Mouse (Mus musculus): Measurements from ENCODE around the gene Psma1.

Gene Psma1

DNA sequence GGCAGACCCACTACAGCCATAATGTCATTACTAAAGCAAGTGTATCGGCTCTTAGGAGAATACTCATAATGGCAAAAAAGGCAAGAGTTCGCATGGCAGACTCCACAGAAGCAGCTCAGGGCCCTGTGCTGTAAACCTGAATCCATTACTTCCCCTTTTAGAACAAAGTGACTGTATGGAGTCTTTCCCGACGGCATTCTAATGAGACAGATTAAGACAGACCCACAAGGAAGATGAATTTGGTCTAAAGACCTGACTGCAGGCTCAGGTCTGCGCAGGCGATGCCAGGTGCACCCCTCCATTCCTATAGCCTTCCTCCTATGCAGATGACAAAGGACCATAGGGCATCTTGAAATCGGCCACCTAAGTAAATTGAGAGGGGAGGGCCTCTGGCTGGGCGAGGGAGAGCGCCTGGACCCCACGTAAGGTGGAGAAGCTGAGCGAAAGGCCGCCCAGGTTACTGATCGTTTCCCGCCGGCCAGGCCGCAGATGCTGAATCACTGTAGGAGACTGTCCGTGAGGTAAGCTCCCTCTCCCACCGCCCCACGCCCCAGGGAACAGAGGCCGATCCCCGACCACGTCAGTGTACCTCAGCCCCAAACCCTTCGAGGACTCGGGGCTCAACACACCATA is 430 bp downstream of the Psma1 start:
- no peak for DNase-seq (ENCODE audit: low spot score in 2 of 2)

GRCm38 (mm10) chr7:114268446-114268845 is 7.5 kb downstream of the Psma1 start:
- no peak for DNase-seq (ENCODE audit: low spot score in 2 of 2)

DNA sequence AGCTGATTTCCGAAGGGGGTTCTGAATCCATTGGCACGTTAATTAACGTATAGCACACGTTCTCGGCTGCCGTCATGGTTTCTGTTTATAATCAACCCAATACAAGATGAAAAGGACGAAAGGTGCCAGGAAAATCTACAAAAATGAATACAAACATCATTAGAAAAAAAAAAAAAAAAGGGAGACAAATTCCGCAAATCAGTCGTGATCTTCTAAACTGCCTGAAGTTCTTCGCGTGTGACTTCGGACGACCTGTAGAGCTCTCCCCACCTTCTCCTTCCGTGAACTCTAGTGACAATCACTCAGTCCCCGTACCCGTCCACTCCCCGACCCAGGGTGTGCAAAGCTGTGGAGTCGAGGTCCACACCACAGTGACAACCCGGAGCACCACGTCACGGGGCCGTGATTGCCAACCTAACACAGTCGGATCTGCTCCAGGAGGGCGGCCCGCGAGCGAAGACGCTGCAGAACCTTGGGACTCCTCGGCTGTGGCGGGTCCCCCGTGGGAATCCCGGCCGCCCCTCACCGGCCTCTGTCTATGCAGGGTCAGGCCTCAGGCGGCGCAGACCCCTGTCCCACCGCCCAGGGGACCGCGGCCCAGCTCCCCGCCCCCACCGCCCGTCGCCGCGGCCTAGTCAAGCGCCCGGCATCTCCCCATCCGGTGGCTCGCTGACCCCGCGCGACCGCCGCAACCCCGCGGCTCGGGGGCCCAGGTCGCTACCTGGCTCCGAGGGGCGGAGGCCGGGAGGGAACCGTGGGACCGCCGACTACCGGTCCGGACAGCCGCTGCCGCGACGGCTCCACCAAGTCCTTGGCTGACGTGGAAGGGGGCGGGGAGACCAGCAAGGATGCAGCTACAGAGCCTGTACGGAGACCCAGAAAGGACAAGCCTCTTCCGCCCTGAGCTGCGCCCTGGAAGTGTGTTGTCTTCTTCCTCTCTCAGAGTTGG is 21.8 kb downstream of the Psma1 start, which contains the start of gene Copb1:
Copb1 (minus strand) TSS at position 827 of the 949 bp plus-strand sequence.
- DNase-seq (ENCODE audit: low spot score in 2 of 2): peak; percentile 82 to 93

GRCm38 (mm10) chr7:114251684-114252083 is 24.2 kb downstream of the Psma1 start:
- no peak for DNase-seq (ENCODE audit: low spot score in 2 of 2)

GRCm38 (mm10) chr7:114233980-114234379 is 41.9 kb downstream of the Psma1 start:
- no peak for DNase-seq (ENCODE audit: low spot score in 2 of 2)

- DNase-seq (ENCODE audit: low spot score in 2 of 2): no peak
Measured at GRCm38 (mm10) chr7:114232982-114233381, 42.9 kb downstream of the Psma1 start.

GRCm38 (mm10) chr7:114231857-114232256 is 44.1 kb downstream of the Psma1 start:
- DNase-seq (ENCODE audit: low spot score in 2 of 2): no peak

DNA sequence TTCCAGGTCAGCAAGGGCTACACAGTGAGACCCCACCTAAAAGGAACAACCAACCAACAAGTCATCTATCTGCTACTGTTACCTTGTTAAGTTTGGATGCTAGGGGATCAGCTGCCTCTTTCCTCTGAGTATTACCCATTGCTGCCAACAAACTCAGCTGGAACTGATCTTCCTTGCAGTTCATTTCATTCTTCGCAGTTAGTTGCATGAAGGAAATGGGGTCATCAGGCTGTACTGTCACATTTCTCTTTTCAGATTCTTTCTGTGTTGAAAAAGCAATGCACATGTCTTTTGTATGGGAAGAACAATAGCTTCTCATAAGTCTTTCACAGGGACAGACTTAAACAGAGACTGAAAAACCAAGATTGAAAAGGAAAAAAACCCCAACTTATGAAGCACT is 49.4 kb downstream of the Psma1 start:
- DNase-seq (ENCODE audit: low spot score in 2 of 2): no peak

DNA sequence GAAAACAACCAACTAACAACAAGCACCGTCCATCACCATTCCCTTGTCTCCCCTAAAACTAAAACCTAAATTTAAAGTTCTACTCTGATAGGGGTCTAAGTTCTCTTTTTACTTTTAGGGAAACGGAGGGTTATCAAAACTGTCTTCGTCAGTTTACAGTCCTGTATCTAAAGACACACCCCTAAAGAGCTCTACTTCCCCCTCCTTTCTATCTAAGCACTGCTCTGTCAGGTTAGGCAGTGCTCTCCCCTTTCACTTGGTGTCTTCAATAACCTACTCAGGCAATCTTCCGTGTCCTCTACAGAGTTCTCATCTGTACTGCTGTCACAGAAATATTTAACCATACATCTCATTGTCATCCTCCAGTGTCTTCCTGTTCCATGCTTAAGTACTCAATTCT is 55.5 kb downstream of the Psma1 start:
- no peak for DNase-seq (ENCODE audit: low spot score in 2 of 2)

- no peak for DNase-seq (ENCODE audit: low spot score in 2 of 2)
Measured at GRCm38 (mm10) chr7:114216908-114217307, 59.0 kb downstream of the Psma1 start.
